Mouse (Mus musculus): ENCODE data around the gene Txndc9. TPM values are rescaled to one million over a fixed set of nuclear protein-coding genes. Genes with fewer than 3 reads are reported as not detected.

Gene Txndc9
- total RNA-seq (2017): 59.2 and 63.0 TPM in 2 replicates

GRCm38 (mm10) chr1:37997867-37998266 is at the start of gene Txndc9, which contains the start of gene Eif5b:
Txndc9 (minus strand) TSS chr1:37997893.
Eif5b (plus strand) TSS chr1:37998010.
- peak; percentile 62 for ATAC-seq (ENCODE audit: extremely low read depth, insufficient number of reproducible peaks, low FRiP score, poor library complexity, severe bottlenecking)

DNA sequence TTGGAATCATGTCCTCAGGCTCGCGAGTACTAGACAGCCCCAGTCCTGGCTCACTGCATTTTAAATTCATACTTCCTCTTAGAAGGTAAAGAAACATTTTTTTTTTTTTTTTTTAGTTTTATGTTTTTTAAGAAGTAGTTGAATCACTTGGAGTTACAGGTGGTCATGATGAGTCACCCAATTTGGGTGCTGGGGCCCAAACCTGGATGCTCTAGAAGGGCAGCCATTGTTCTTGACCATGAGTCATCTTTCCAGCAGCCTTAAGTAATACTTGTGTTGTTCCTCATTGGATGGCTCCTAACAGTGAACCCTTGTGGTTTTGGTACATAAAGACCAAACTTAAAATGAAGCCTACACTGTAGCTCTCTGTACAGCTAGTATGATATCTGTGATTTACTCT is 41.2 kb upstream of the Txndc9 start:
- ATAC-seq (ENCODE audit: extremely low read depth, insufficient number of reproducible peaks, low FRiP score, poor library complexity, severe bottlenecking): no peak

DNA sequence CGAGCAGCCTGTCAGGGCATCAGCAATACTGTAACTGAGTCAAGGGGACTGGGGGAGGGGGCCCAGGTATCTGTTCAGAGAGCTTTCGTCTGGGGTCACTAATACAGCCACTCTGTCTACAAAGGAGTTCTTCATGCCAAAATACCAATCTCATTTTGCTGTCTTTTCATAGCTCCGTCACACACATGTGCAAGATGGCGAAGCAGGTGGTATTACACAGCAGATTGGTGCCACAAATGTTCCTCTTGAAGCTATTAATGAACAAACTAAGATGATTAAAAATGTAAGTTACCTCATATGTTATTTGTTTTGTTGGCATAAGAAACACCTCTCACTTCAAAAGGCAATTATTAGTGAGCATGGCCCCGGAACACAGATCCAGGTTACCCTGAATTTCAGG is 39.7 kb upstream of the Txndc9 start:
- ATAC-seq (ENCODE audit: extremely low read depth, insufficient number of reproducible peaks, low FRiP score, poor library complexity, severe bottlenecking): no peak

DNA sequence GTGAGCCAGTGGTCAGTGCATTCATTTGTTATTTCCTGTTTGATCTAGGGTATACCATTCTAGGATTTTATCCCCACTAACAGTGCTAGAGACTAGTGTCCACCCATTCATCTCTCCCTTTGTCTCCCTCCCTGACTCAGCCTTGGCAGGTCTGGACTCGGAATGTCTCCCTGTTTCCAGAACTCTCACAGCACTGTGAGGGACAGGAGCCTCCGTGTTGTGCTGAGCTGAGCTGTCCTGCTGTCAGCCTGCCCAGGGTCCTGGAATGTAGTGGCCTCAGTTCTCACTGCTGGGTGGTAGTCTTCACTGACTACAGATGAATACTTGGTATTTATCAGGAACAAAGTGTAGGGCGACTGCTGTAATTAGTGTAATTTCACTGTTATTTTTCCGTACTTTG is 37.8 kb upstream of the Txndc9 start:
- no peak for ATAC-seq (ENCODE audit: extremely low read depth, insufficient number of reproducible peaks, low FRiP score, poor library complexity, severe bottlenecking)

- ATAC-seq (ENCODE audit: extremely low read depth, insufficient number of reproducible peaks, low FRiP score, poor library complexity, severe bottlenecking): no peak
Observed at GRCm38 (mm10) chr1:38031391-38031790, 33.7 kb upstream of the Txndc9 start.

DNA sequence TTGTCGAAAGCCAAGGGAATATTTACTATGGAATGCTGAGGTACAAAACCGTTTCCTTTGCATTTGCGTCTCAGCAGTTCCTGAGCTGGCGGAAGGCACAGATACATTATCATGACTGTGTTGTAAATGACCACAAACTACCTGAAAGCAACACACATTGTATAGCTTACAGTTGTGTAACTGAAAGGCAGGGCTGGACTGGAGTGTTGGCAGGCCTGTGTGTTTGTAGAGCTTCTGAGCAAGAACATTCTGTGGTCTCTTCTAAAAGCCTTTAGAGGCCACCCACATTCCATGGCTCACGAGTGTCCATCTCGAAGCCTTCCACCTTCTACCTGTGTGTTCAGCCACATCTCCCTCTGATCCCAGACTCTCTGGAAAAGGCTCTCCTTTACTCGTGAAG is 29.6 kb upstream of the Txndc9 start:
- ATAC-seq (ENCODE audit: extremely low read depth, insufficient number of reproducible peaks, low FRiP score, poor library complexity, severe bottlenecking): no peak

DNA sequence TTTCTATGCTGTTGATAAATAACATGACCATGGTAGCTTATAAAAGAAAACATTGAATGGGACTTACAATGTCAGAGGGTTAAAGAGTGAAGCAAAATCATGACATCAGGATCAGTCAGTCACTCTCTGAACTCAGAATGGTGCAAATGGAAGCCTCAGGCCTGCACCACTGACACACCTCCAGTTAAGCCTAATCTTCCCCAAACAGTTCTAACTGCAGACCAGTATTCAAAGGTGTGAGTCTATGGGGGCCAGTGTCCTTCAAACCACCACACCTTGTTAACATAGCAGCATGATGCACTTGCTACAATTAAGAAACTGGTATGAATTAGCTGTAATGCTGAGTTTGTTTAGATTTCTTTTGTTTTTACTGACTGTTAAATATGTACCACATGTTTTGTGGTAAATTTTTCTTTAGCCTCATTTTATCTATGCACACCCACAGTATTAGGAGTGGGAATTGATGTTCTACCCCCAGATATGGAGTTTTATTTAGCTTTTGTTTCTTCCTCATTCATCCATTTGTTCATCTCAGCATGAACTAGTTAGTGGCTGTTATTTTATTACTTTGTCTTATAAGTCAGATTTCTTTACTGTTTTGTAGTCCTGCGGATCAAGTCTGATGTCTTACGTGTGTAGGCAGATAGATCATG is 17.0 kb upstream of the Txndc9 start:
- ATAC-seq (ENCODE audit: extremely low read depth, insufficient number of reproducible peaks, low FRiP score, poor library complexity, severe bottlenecking): no peak

GRCm38 (mm10) chr1:38012509-38012908 is 14.8 kb upstream of the Txndc9 start:
- no peak for ATAC-seq (ENCODE audit: extremely low read depth, insufficient number of reproducible peaks, low FRiP score, poor library complexity, severe bottlenecking)

GRCm38 (mm10) chr1:38012104-38012503 is 14.4 kb upstream of the Txndc9 start:
- 0 out of 2 replicates have a peak, but pooled peaks have one; percentile 39 for ATAC-seq (ENCODE audit: extremely low read depth, insufficient number of reproducible peaks, low FRiP score, poor library complexity, severe bottlenecking)

DNA sequence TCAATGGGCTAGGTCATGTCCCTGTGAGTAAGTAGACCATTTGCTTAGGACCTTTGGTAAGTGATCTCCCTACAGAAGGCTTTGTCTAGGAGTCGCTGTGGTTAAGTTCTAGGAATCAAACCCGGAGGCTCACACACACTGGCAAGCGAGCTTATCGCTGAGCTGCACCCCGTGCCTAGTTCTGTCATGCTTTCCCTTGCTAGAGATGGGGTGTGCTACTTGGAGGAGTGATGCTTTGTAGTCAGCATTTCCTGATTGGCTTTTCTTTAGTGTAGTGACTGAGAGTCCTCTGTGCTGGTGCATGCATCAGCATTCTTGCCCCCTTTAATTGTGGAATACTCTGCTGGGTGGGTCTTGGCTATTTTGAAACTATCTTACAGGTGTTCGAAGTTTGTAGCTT is 14.0 kb upstream of the Txndc9 start:
- ATAC-seq (ENCODE audit: extremely low read depth, insufficient number of reproducible peaks, low FRiP score, poor library complexity, severe bottlenecking): no peak

DNA sequence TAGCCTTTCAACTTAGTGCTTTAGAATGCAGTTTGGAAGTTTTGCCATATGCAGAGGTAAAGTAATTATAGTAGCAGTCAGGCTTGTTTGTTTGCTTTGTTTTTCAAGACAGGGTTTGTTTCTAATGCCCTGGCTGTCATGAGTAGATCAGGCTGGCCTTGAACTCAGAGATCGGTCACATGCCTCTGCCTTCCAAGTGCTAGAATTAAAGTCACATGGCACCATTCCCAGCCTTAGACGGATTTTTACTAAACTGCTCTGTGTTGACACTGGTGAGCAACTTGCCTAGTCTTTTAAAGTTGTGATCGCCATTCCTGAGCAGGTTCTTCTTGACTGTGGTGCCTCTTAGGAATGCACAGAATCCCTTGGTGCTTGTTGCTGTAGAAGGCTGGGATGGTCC is 9.0 kb upstream of the Txndc9 start:
- no peak for ATAC-seq (ENCODE audit: extremely low read depth, insufficient number of reproducible peaks, low FRiP score, poor library complexity, severe bottlenecking)

DNA sequence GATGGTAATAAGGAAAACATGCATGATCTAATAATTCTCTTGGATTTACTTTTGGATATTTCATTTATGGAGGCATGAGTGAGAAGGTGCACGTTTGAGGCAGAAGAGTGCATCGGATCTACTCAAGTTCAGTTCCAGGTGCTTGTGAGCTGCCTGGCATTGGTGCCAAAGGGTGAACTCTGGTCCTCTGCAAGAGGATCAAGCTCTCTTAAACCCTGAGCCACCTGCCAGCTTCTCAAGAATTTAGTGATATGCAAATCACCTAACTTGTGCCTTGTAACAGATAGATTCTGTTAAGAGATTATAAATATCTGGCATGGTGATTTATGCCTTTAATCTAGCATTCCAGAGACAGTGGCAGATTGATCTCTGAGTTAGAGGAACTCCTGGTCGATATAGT is 5.4 kb upstream of the Txndc9 start:
- no peak for ATAC-seq (ENCODE audit: extremely low read depth, insufficient number of reproducible peaks, low FRiP score, poor library complexity, severe bottlenecking)

GRCm38 (mm10) chr1:38001956-38002355 is 4.3 kb upstream of the Txndc9 start:
- ATAC-seq (ENCODE audit: extremely low read depth, insufficient number of reproducible peaks, low FRiP score, poor library complexity, severe bottlenecking): no peak

- ATAC-seq (ENCODE audit: extremely low read depth, insufficient number of reproducible peaks, low FRiP score, poor library complexity, severe bottlenecking): no peak
Observed at GRCm38 (mm10) chr1:38000844-38001243, 3.2 kb upstream of the Txndc9 start.

GRCm38 (mm10) chr1:37999552-37999951 is 1.9 kb upstream of the Txndc9 start:
- no peak for ATAC-seq (ENCODE audit: extremely low read depth, insufficient number of reproducible peaks, low FRiP score, poor library complexity, severe bottlenecking)

GRCm38 (mm10) chr1:37998371-37999199 is 892 bp upstream of the Txndc9 start:
- ATAC-seq (ENCODE audit: extremely low read depth, insufficient number of reproducible peaks, low FRiP score, poor library complexity, severe bottlenecking): no peak

GRCm38 (mm10) chr1:37996877-37997484 is 712 bp downstream of the Txndc9 start:
- ATAC-seq (ENCODE audit: extremely low read depth, insufficient number of reproducible peaks, low FRiP score, poor library complexity, severe bottlenecking): peak; percentile 94

- ATAC-seq (ENCODE audit: extremely low read depth, insufficient number of reproducible peaks, low FRiP score, poor library complexity, severe bottlenecking): no peak
Observed at GRCm38 (mm10) chr1:37996226-37996625, 1.5 kb downstream of the Txndc9 start.

DNA sequence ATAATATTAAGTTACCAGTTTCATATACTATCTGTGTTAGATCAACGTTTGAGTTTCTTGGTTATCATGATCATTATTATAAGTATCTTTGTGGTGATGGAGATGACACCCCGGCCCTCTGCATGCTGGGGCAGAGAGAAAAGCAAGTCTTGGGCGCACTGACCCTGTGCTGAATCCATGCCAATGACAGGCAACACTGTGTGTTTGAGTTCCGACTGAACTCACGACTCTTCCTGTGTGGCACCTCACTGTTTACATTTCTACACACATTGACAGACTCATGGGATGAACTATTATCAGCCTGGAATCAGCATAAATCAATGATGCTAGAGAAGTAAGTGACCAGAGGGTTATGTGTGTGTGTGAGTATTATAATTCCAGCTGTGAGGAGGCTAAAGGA is 9.8 kb downstream of the Txndc9 start:
- ATAC-seq (ENCODE audit: extremely low read depth, insufficient number of reproducible peaks, low FRiP score, poor library complexity, severe bottlenecking): no peak

GRCm38 (mm10) chr1:37985764-37986323 is 11.8 kb downstream of the Txndc9 start:
- no peak for ATAC-seq (ENCODE audit: extremely low read depth, insufficient number of reproducible peaks, low FRiP score, poor library complexity, severe bottlenecking)

Measured in neutrophil, adult 5-6 weeks (primary cell).